15 mouse cellular contexts compared by ENCODE assay signal in the genomic region with DNA sequence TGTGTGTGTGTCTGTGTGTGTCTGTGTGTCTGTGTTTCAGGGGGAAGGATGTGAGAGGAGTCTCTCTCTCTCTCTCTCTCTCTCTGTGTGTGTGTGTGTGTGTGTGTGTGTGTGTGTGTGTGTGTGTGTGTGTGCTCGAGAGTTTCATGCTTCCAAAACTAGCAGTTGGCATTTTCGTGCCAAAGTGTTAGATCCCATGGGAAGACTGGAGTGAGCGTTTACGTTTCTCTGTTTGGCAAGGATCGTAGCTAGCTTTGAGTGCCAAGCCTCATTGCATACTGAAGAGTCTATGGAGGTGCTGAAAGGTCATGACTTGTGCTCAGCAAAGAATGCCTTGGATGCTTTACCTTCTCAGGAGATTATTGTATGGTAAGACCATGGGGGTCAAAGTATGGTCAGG.
"Had no signal": no experiment of that assay in that cellular context is flagged by ENCODE, and none has a peak within 500 bp of the region (broad histone marks: within the 10 kb centered on the region; RNA-seq: fewer than 3 reads in every experiment).

No protein-coding gene starts in this region.

- H3K4me3 ChIP-seq: kidney, embryonic 15.5 days; limb, embryonic 12.5 days; liver, embryonic 15.5 days; midbrain, embryonic 15.5 days; neural tube, embryonic 12.5 days had no signal

- H3K36me3 ChIP-seq: kidney, embryonic 15.5 days; limb, embryonic 12.5 days; liver, embryonic 15.5 days; midbrain, embryonic 15.5 days; neural tube, embryonic 12.5 days had no signal

- H3K27ac ChIP-seq: kidney, embryonic 15.5 days; limb, embryonic 12.5 days; liver, embryonic 15.5 days; midbrain, embryonic 15.5 days; neural tube, embryonic 12.5 days; stomach, postnatal 0 days had no signal

- H3K4me2 ChIP-seq: kidney, embryonic 15.5 days; limb, embryonic 12.5 days; liver, embryonic 11.5 days; liver, embryonic 15.5 days; lung, embryonic 14.5 days; midbrain, embryonic 11.5 days; midbrain, embryonic 15.5 days; neural tube, embryonic 12.5 days had no signal

- H3K27me3 ChIP-seq: kidney, embryonic 15.5 days; limb, embryonic 12.5 days; liver, embryonic 15.5 days; midbrain, embryonic 15.5 days; neural tube, embryonic 12.5 days had no signal

- ATAC-seq: midbrain, embryonic 15.5 days had no signal

- DNase-seq: kidney, postnatal 25 days; layer of hippocampus, adult 9-11 months; layer of hippocampus, postnatal 36 days; lung, embryonic 14.5 days; lung, postnatal 10 days; lung, postnatal 4 days; thymus, postnatal 4 days had no signal

- H3K9ac ChIP-seq: kidney, embryonic 15.5 days; limb, embryonic 12.5 days; liver, embryonic 15.5 days; lung, embryonic 14.5 days; midbrain, embryonic 15.5 days; neural tube, embryonic 12.5 days had no signal

- H3K4me1 ChIP-seq: liver, embryonic 15.5 days; neural tube, embryonic 12.5 days had no signal

- H3K9me3 ChIP-seq: kidney, embryonic 15.5 days; limb, embryonic 12.5 days; liver, embryonic 15.5 days; midbrain, embryonic 15.5 days; neural tube, embryonic 12.5 days had no signal
